Mouse (Mus musculus): Measurements from ENCODE around the gene Krt86. TPM values are rescaled to one million over a fixed set of nuclear protein-coding genes. Genes with fewer than 3 reads are reported as not detected.

Gene Krt86
- polyA plus RNA-seq, 1 experiment from 2014 or later, result not detected

DNA sequence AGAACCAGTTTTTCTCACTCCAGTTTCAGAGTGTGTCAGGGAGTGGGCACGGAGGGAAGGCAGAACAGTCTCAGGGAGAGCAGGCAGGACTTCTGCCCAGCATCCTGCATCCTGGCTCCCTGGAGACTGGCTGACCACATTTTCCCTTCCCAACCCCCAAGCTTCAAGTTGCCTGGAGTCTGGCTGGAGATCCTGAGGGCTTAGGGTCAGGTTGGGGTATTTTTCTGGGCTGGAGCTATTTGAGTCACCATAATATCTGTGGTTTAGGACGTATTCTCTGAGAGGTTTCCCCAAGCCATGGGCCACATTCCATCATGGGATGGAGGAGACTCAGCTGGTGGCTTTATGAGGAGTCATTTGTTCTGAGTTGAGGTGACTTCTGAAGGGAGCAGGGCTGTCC lies 18.0 kb upstream of the Krt86 start:
- Histone ChIP-seq H3K4me2 (ENCODE audit: low read length) (no peak overlapping the region), H3K4me1 (ENCODE audit: control insufficient read depth, insufficient read depth, low read length) (no peaks in the 10 kb centered on the region), H3K27ac (ENCODE audit: low read depth, low read length) (no peak overlapping the region), H3K27me3 (replicated peaks; ENCODE audit: control insufficient read depth, insufficient read depth, low read length) (no peaks in the 10 kb centered on the region), H3K9ac (ENCODE audit: low read length) (no peak overlapping the region), H3K9me3 (replicated peaks; ENCODE audit: control insufficient read depth, low read length) (no peaks in the 10 kb centered on the region), H3K4me3 (ENCODE audit: low read depth, low read length) (no peak overlapping the region), H3K36me3 (ENCODE audit: control insufficient read depth, insufficient read depth, low read length) (no peaks in the 10 kb centered on the region)
- ATAC-seq, result no peak
- DNase-seq (ENCODE audit: low spot score), result no peak
- 92% methylated on average over 2 of the region's 2 CpGs for WGBS

DNA sequence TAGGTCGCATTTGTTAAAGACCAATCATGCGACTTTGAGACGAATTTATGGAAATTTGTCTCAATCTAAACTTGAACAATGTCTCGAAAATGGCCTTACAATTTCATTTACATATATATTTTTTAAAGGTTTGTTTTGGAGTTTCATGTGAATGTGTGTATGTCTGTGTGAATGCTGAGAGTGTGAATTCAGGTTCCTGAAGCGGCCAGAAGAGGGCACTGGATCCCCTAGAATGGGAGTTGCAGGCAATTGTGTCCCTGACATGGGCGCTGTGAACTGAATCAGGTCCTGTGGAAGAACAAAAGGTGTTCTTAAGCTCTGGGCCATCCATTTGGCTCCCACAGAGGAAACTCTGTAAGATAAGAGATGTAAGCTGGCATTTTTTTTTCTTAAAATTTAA lies 17.4 kb upstream of the Krt86 start:
- H3K9me3 ChIP-seq (replicated peaks; ENCODE audit: control insufficient read depth, low read length), result no peaks in the 10 kb centered on the region
- no peak overlapping the region for H3K4me3 ChIP-seq (ENCODE audit: low read depth, low read length)
- H3K4me1 ChIP-seq (ENCODE audit: control insufficient read depth, insufficient read depth, low read length), result no peaks in the 10 kb centered on the region
- no peak for ATAC-seq
- DNase-seq (ENCODE audit: low spot score), result no peak
- 88% methylated on average over 6 of the region's 6 CpGs for WGBS
- H3K36me3 ChIP-seq (ENCODE audit: control insufficient read depth, insufficient read depth, low read length), result no peaks in the 10 kb centered on the region
- no peak overlapping the region for H3K4me2 ChIP-seq (ENCODE audit: low read length)
- H3K9ac ChIP-seq (ENCODE audit: low read length), result no peak overlapping the region
- H3K27me3 ChIP-seq (replicated peaks; ENCODE audit: control insufficient read depth, insufficient read depth, low read length), result no peaks in the 10 kb centered on the region
- H3K27ac ChIP-seq (ENCODE audit: low read depth, low read length), result no peak overlapping the region

GRCm38 (mm10) chr15:101458361-101458930 lies 14.8 kb upstream of the Krt86 start:
- H3K4me1 ChIP-seq (ENCODE audit: control insufficient read depth, insufficient read depth, low read length), result no peaks in the 10 kb centered on the region
- H3K27me3 ChIP-seq (replicated peaks; ENCODE audit: control insufficient read depth, insufficient read depth, low read length), result no peaks in the 10 kb centered on the region
- 42% methylated on average over 16 of the region's 16 CpGs for WGBS
- no peak overlapping the region for H3K4me3 ChIP-seq (ENCODE audit: low read depth, low read length)
- no peak overlapping the region for H3K4me2 ChIP-seq (ENCODE audit: low read length)
- H3K9ac ChIP-seq (ENCODE audit: low read length), result peak overlapping the region; percentile 21; the same call in 1 of the 2 replicates
- H3K36me3 ChIP-seq (ENCODE audit: control insufficient read depth, insufficient read depth, low read length), result no peaks in the 10 kb centered on the region
- ATAC-seq (no peak), DNase-seq (ENCODE audit: low spot score) (peak; percentile 35)
- no peak overlapping the region for H3K27ac ChIP-seq (ENCODE audit: low read depth, low read length)
- no peaks in the 10 kb centered on the region for H3K9me3 ChIP-seq (replicated peaks; ENCODE audit: control insufficient read depth, low read length)

DNA sequence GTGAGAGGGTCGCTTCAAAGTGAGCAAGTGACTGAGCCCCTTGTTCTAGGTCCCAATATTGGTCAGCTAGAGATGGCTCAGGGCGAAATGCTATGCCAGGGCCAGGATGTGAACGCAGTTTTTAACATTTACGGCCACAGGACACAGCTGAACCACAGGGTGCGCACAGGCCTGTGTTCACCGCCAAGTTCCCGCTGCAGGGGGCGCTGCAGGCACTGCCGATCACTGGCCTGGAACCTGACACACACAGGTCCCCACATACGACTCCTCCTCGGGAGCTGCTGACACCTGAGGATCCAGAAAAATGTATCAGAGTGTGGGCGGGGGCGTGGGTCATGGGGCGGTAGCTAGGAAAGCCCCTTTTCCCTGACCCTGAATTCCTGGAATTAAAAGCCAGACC lies 14.0 kb upstream of the Krt86 start:
- Histone ChIP-seq H3K9ac (ENCODE audit: low read length) (no peak overlapping the region; the same call in 1 of the 2 replicates), H3K36me3 (ENCODE audit: control insufficient read depth, insufficient read depth, low read length) (no peaks in the 10 kb centered on the region), H3K4me2 (ENCODE audit: low read length) (no peak overlapping the region), H3K27ac (ENCODE audit: low read depth, low read length) (no peak overlapping the region), H3K4me1 (ENCODE audit: control insufficient read depth, insufficient read depth, low read length) (no peaks in the 10 kb centered on the region), H3K4me3 (ENCODE audit: low read depth, low read length) (no peak overlapping the region), H3K27me3 (replicated peaks; ENCODE audit: control insufficient read depth, insufficient read depth, low read length) (no peaks in the 10 kb centered on the region), H3K9me3 (replicated peaks; ENCODE audit: control insufficient read depth, low read length) (no peaks in the 10 kb centered on the region)
- 82% methylated on average over 14 of the region's 14 CpGs for WGBS
- DNase-seq (ENCODE audit: low spot score) (no peak), ATAC-seq (no peak)

DNA sequence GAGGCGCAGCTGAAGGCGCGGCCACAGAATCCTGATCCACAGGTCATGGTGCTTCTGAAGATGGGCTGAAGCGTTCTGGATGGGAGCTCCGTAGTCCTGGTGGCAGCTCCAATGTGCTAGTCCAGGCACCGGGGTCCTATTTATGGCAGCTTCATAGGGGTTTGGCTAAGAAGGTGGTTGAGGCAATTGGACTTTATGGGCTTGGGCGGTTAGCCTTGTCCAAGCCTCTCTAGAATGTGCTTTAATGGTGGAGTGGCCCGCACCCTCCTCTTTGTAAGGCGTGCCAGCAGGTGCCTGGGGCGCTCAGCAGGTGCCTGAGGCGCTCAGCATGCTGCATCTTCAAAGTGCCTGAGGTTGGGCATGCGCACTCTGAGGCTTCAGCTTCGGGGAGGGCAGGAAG lies 9.6 kb upstream of the Krt86 start, which contains the start of gene Krt81:
Gene Krt81 (minus strand): TSS at position 101 of the 400 bp plus-strand sequence.
- no peaks in the 10 kb centered on the region for H3K36me3 ChIP-seq (ENCODE audit: control insufficient read depth, insufficient read depth, low read length)
- WGBS, result 86% methylated on average over 13 of the region's 13 CpGs
- H3K9me3 ChIP-seq (replicated peaks; ENCODE audit: control insufficient read depth, low read length), result no peaks in the 10 kb centered on the region
- DNase-seq (ENCODE audit: low spot score) (no peak), ATAC-seq (no peak)
- H3K27ac ChIP-seq (ENCODE audit: low read depth, low read length), result no peak within 1 kb of the TSS
- no peak within 1 kb of the TSS for H3K4me3 ChIP-seq (ENCODE audit: low read depth, low read length)
- no peaks in the 10 kb centered on the region for H3K27me3 ChIP-seq (replicated peaks; ENCODE audit: control insufficient read depth, insufficient read depth, low read length)
- no peak within 1 kb of the TSS for H3K4me2 ChIP-seq (ENCODE audit: low read length)
- H3K9ac ChIP-seq (ENCODE audit: low read length), result no peak within 1 kb of the TSS
- no peaks in the 10 kb centered on the region for H3K4me1 ChIP-seq (ENCODE audit: control insufficient read depth, insufficient read depth, low read length)

DNA sequence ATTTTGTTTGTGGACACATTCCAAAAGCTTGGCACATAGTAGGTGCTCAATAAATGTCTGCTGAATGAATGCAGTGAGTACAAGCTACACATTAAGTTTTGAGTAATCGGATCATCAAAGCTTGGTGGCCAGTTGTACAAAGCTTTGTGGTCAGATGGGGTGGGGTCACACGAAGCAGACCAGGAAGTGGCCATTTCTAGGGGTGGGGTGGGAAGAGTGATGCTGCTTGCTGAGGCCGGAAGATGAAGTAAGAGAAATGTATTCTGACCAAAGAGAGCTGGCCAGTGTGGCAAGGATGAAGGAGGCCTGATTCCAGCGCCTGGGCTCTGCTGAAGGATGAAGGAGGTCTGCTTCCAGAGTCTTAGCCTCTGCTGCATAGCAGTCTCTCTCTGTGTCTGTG lies 4.2 kb upstream of the Krt86 start:
- H3K27ac ChIP-seq (ENCODE audit: low read depth, low read length), result no peak overlapping the region
- no peaks in the 10 kb centered on the region for H3K9me3 ChIP-seq (replicated peaks; ENCODE audit: control insufficient read depth, low read length)
- DNase-seq (ENCODE audit: low spot score) (no peak), ATAC-seq (no peak)
- H3K9ac ChIP-seq (ENCODE audit: low read length), result no peak overlapping the region
- H3K27me3 ChIP-seq (replicated peaks; ENCODE audit: control insufficient read depth, insufficient read depth, low read length), result no peaks in the 10 kb centered on the region
- no peaks in the 10 kb centered on the region for H3K36me3 ChIP-seq (ENCODE audit: control insufficient read depth, insufficient read depth, low read length)
- no peak overlapping the region for H3K4me2 ChIP-seq (ENCODE audit: low read length)
- no peaks in the 10 kb centered on the region for H3K4me1 ChIP-seq (ENCODE audit: control insufficient read depth, insufficient read depth, low read length)
- H3K4me3 ChIP-seq (ENCODE audit: low read depth, low read length), result no peak overlapping the region
- 86% methylated on average over 4 of the region's 4 CpGs for WGBS

GRCm38 (mm10) chr15:101479007-101479665 lies 5.9 kb downstream of the Krt86 start:
- H3K9ac ChIP-seq (ENCODE audit: low read length), result peak overlapping the region; percentile 22
- WGBS, result 9% methylated on average over 31 of the region's 31 CpGs
- DNase-seq (ENCODE audit: low spot score) (peak; percentile 59), ATAC-seq (peak; percentile 46)
- H3K27ac ChIP-seq (ENCODE audit: low read depth, low read length), result no peak overlapping the region
- no peaks in the 10 kb centered on the region for H3K9me3 ChIP-seq (replicated peaks; ENCODE audit: control insufficient read depth, low read length)
- H3K36me3 ChIP-seq (ENCODE audit: control insufficient read depth, insufficient read depth, low read length), result no peaks in the 10 kb centered on the region
- 0 out of 2 replicates have a peak, but pooled peaks cover 2% of the 10 kb centered on the region for H3K27me3 ChIP-seq (replicated peaks; ENCODE audit: control insufficient read depth, insufficient read depth, low read length)
- H3K4me2 ChIP-seq (ENCODE audit: low read length), result peak overlapping the region; percentile 61
- H3K4me3 ChIP-seq (ENCODE audit: low read depth, low read length), result peak overlapping the region; percentile 24
- peaks cover 7% of the 10 kb centered on the region; the same call in 1 of the 2 replicates for H3K4me1 ChIP-seq (ENCODE audit: control insufficient read depth, insufficient read depth, low read length)

DNA sequence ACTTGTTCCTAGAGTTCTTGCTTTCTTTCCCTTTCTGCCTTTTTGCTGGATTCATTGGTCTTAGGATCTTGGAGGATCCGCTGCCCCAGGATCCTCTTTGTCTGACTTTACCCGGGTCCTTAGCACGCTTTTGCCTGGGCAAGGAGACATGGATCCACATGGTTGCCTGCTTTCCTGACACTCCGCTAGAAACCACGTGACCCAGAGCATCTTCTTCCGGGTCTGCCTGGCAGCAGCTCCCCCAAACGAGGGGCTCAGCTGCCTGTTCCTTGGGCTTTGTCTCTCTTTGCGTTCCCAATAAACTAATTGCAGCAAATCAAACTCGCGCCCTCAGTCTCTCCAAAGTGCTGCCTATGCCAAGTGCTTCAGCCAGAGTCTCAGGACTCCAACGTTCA lies 6.4 kb downstream of the Krt86 start:
- ATAC-seq, result peak; percentile 74
- Histone ChIP-seq H3K4me1 (ENCODE audit: control insufficient read depth, insufficient read depth, low read length) (peaks cover 7% of the 10 kb centered on the region; the same call in 1 of the 2 replicates), H3K9ac (ENCODE audit: low read length) (peak overlapping the region; percentile 22), H3K9me3 (replicated peaks; ENCODE audit: control insufficient read depth, low read length) (no peaks in the 10 kb centered on the region), H3K36me3 (ENCODE audit: control insufficient read depth, insufficient read depth, low read length) (no peaks in the 10 kb centered on the region), H3K4me2 (ENCODE audit: low read length) (peak overlapping the region; percentile 61), H3K4me3 (ENCODE audit: low read depth, low read length) (peak overlapping the region; percentile 24), H3K27me3 (replicated peaks; ENCODE audit: control insufficient read depth, insufficient read depth, low read length) (0 out of 2 replicates have a peak, but pooled peaks cover 2% of the 10 kb centered on the region), H3K27ac (ENCODE audit: low read depth, low read length) (no peak overlapping the region)
- DNase-seq (ENCODE audit: low spot score), result peak; percentile 66
- WGBS, result 27% methylated on average over 11 of the region's 11 CpGs

GRCm38 (mm10) chr15:101482056-101482455 lies 8.8 kb downstream of the Krt86 start:
- Histone ChIP-seq H3K9me3 (replicated peaks; ENCODE audit: control insufficient read depth, low read length) (no peaks in the 10 kb centered on the region), H3K27me3 (replicated peaks; ENCODE audit: control insufficient read depth, insufficient read depth, low read length) (0 out of 2 replicates have a peak, but pooled peaks cover 2% of the 10 kb centered on the region), H3K36me3 (ENCODE audit: control insufficient read depth, insufficient read depth, low read length) (no peaks in the 10 kb centered on the region), H3K4me2 (ENCODE audit: low read length) (no peak overlapping the region), H3K9ac (ENCODE audit: low read length) (no peak overlapping the region), H3K4me3 (ENCODE audit: low read depth, low read length) (no peak overlapping the region), H3K27ac (ENCODE audit: low read depth, low read length) (no peak overlapping the region), H3K4me1 (ENCODE audit: control insufficient read depth, insufficient read depth, low read length) (peaks cover 7% of the 10 kb centered on the region; the same call in 1 of the 2 replicates)
- ATAC-seq, result no peak
- WGBS, result 44% methylated on average over 4 of the region's 4 CpGs
- DNase-seq (ENCODE audit: low spot score), result no peak
